Mouse (Mus musculus): ENCODE measurements around the gene Gng8. TPM values are rescaled to one million over a fixed set of nuclear protein-coding genes. Genes with fewer than 3 reads are reported as not detected.
A peak's percentile ranks its signal among the peaks of the same experiment; 100 is the strongest.

The Gng8 gene
- polyA plus RNA-seq, 1 experiment from 2014 or later = 16.0 TPM

DNA sequence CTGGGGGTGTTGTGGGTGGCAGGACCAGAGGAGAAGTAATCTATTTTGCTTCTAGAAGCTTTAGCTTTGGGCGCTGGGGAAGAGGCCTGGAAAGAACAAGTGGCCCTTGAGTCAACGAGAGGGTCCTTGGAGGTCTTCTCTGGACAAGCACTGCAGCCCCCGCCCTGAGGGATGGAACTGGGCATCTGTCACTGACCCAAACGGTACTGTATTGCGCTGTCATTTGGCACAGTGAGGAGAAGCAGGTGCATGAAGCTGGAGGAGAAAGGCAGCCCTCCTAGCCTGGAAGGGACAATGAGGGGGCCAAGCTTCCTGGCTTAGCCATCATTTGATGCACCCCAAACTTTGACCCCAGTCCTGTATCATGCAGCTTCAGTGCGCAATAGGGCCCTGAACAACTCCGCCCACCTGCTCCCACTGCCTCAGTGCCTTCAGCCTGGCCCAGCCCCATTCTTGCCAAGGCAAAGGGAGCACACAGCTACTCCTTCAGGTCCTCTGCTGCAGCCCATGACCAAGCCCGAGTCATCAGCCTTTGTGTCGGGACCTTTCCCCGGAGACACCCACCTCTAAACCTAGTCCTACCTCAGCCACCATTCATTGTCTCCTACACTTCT is 30.9 kb downstream of the Gng8 start:
- Histone ChIP-seq H3K4me1 (ENCODE audit: control insufficient read depth, insufficient read depth, low read length) (peaks cover 20% of the 10 kb centered on the region), H3K27me3 (ENCODE audit: control insufficient read depth, insufficient read depth, low read length) (no peaks in the 10 kb centered on the region), H3K9me3 (replicated peaks; ENCODE audit: control insufficient read depth, low read length) (no peaks in the 10 kb centered on the region), H3K27ac (replicated peaks; ENCODE audit: low read depth, low read length) (no peak overlapping the region; the same call in 1 of the 2 replicates), H3K4me3 (ENCODE audit: low read depth, low read length) (peak overlapping the region; percentile 68), H3K36me3 (replicated peaks; ENCODE audit: control insufficient read depth, insufficient read depth, low read depth, low read length) (peaks cover 2% of the 10 kb centered on the region; the same call in 1 of the 2 replicates), H3K4me2 (ENCODE audit: low read depth, low read length) (peak overlapping the region; percentile 79), H3K9ac (replicated peaks; ENCODE audit: low read length) (peak overlapping the region; percentile 86)
- DNase-seq (ENCODE audit: low spot score) = no peak
- 53% methylated on average over 10 of the region's 10 CpGs for WGBS
- no peak for ATAC-seq (replicated peaks; ENCODE audit: insufficient number of reproducible peaks, low FRiP score, low TSS enrichment, low read depth)

DNA sequence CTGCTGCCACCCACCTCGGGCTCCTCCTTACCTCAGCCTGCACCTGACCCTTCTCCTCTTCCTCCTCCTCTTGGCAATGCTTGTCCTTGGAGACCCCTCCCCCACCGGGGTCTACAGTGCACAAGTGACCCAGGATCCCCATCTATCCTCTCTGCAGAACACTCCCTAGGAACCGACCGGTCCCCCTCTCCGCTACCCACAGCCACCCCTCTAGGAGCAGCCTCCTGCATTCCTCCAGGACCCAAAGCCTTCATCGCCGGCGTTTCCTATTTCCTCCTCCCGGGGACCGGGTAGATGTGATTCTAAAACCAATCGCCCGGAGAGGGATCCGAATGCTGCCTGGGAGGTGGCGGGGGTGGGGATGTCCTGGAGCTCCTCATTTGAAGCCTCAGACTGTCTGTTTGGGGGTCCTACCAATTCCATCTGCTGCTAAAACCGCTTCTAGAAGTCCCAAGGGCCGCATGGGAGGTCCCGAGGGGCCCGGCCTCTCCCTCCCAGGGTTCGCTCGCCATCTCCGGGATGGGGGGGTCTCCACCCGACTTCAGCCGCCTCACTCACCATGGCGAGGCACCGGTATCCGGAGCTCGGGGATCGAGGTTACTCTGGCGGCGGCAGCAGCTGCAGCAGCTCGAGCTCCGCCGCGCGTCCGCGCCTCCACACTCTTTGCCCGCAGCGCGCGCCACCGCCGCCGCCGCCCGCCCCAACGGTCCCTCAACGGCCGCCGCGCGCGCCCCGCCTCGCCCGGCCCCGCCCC is 31.9 kb downstream of the Gng8 start:
- ATAC-seq (replicated peaks; ENCODE audit: insufficient number of reproducible peaks, low FRiP score, low TSS enrichment, low read depth) (peak; percentile 8; the same call in 1 of the 2 replicates), DNase-seq (ENCODE audit: low spot score) (peak; percentile 32)
- Histone ChIP-seq H3K4me2 (ENCODE audit: low read depth, low read length) (peak overlapping the region; percentile 79), H3K27ac (replicated peaks; ENCODE audit: low read depth, low read length) (peak overlapping the region; percentile 87), H3K4me1 (ENCODE audit: control insufficient read depth, insufficient read depth, low read length) (peaks cover 20% of the 10 kb centered on the region), H3K9ac (replicated peaks; ENCODE audit: low read length) (peak overlapping the region; percentile 86), H3K27me3 (ENCODE audit: control insufficient read depth, insufficient read depth, low read length) (no peaks in the 10 kb centered on the region), H3K36me3 (replicated peaks; ENCODE audit: control insufficient read depth, insufficient read depth, low read depth, low read length) (peaks cover under 1% of the 10 kb centered on the region; the same call in 1 of the 2 replicates), H3K4me3 (ENCODE audit: low read depth, low read length) (peak overlapping the region; percentile 68), H3K9me3 (replicated peaks; ENCODE audit: control insufficient read depth, low read length) (no peaks in the 10 kb centered on the region)
- WGBS = under 1% methylated on average over 48 of the region's 57 CpGs

DNA sequence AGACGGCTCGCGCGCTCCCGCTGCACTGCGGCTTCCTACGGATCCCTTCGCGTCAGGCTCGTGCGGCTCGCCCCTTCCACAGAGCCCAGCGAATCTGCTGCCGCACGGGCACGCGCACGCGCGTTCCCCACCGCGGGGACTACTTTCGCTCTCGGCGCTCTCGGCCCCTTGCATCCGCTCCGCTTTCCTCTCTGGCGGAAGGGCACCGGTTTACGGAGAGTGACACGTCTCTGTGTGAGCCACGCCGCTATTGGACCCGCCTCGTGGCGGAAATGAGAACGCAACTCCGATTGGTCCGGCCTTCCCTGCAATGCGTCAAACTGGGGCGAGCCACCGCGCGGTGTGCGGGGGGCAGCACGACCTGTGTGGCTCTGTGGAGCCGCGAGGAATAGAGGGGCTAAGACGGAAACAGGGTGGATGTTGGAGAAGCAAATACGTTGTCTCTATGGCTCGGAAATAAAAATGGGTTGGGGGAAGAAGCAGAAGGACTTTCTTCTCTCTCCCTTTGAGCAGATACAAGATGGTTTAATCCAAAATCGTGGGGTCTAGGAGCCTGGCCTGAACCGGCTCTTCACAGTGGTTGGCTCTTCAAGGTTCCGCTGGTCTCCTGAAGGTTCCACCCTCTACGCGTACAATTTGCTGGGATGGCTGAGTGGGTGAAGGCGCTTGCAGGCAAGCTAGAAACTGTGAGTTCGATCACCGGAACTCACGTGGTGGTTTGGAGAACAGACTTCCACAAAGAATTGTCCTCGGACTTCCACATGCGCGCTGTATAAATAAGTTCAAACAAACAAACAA is 32.6 kb downstream of the Gng8 start, which contains the start of gene Calm3:
Calm3 (minus strand) TSS at position 78 of the 798 bp plus-strand sequence.
- Histone ChIP-seq H3K27me3 (ENCODE audit: control insufficient read depth, insufficient read depth, low read length) (no peaks in the 10 kb centered on the region), H3K4me2 (ENCODE audit: low read depth, low read length) (peak within 1 kb of the TSS; percentile 79), H3K4me3 (ENCODE audit: low read depth, low read length) (peak within 1 kb of the TSS; percentile 68), H3K36me3 (replicated peaks; ENCODE audit: control insufficient read depth, insufficient read depth, low read depth, low read length) (no peaks in the 10 kb centered on the region), H3K4me1 (ENCODE audit: control insufficient read depth, insufficient read depth, low read length) (peaks cover 20% of the 10 kb centered on the region), H3K9ac (replicated peaks; ENCODE audit: low read length) (peak within 1 kb of the TSS; percentile 86), H3K9me3 (replicated peaks; ENCODE audit: control insufficient read depth, low read length) (no peaks in the 10 kb centered on the region), H3K27ac (replicated peaks; ENCODE audit: low read depth, low read length) (peak within 1 kb of the TSS; percentile 87)
- peak; percentile 91 for ATAC-seq (replicated peaks; ENCODE audit: insufficient number of reproducible peaks, low FRiP score, low TSS enrichment, low read depth)
- peak; percentile 100 for DNase-seq (ENCODE audit: low spot score)
- WGBS = 1% methylated on average over 61 of the region's 64 CpGs

DNA sequence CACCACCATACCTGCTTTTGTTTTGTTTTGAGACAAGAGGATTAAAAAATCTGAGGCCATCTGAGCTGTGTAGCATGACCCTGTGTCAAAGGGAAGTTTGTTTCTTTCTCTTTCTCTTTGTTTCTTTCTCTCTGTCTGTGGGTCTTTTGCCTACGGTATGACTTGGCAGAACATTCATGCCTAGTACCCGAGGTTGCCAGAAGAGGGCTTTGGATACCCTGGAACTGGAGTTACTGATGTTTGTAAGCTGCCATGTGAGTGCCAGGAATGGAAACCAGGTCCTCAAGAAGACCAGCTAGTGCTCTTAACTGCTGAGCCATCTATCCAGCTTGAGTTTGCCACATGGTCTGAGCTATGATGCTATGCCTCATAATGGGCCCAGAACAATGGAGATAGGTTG is 36.8 kb downstream of the Gng8 start:
- no peak for DNase-seq (ENCODE audit: low spot score)
- WGBS = 52% methylated on average over 2 of the region's 2 CpGs
- Histone ChIP-seq H3K4me1 (ENCODE audit: control insufficient read depth, insufficient read depth, low read length) (no peaks in the 10 kb centered on the region), H3K4me2 (ENCODE audit: low read depth, low read length) (no peak overlapping the region), H3K27ac (replicated peaks; ENCODE audit: low read depth, low read length) (no peak overlapping the region), H3K9ac (replicated peaks; ENCODE audit: low read length) (no peak overlapping the region), H3K9me3 (replicated peaks; ENCODE audit: control insufficient read depth, low read length) (no peaks in the 10 kb centered on the region), H3K36me3 (replicated peaks; ENCODE audit: control insufficient read depth, insufficient read depth, low read depth, low read length) (no peaks in the 10 kb centered on the region), H3K27me3 (ENCODE audit: control insufficient read depth, insufficient read depth, low read length) (no peaks in the 10 kb centered on the region), H3K4me3 (ENCODE audit: low read depth, low read length) (no peak overlapping the region)
- ATAC-seq (replicated peaks; ENCODE audit: insufficient number of reproducible peaks, low FRiP score, low TSS enrichment, low read depth) = no peak

DNA sequence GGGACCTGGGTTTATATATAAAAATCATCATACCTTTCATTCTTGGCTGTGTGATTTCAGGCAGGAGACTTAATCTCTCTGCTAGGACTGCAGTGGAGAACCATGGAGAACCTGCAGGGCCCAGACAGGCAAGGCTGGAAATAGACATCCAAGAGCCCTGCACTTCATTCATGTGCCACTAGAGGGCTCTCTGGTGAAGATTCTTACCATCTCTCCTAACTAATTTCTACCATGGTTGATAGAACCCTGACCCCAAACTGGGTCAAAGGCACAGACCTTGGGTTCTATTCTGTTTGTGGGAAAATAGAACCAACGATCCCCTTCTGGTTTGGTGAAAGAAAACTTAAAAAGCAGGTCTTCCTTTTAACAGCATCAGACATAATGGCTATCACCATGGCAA is 39.3 kb downstream of the Gng8 start:
- H3K36me3 ChIP-seq (replicated peaks; ENCODE audit: control insufficient read depth, insufficient read depth, low read depth, low read length) = no peaks in the 10 kb centered on the region
- ATAC-seq (replicated peaks; ENCODE audit: insufficient number of reproducible peaks, low FRiP score, low TSS enrichment, low read depth) (no peak), DNase-seq (ENCODE audit: low spot score) (peak; percentile 83)
- H3K4me1 ChIP-seq (ENCODE audit: control insufficient read depth, insufficient read depth, low read length) = no peaks in the 10 kb centered on the region
- 8% methylated on average over 1 of the region's 1 CpGs for WGBS
- H3K9me3 ChIP-seq (replicated peaks; ENCODE audit: control insufficient read depth, low read length) = no peaks in the 10 kb centered on the region
- no peaks in the 10 kb centered on the region for H3K27me3 ChIP-seq (ENCODE audit: control insufficient read depth, insufficient read depth, low read length)
- H3K9ac ChIP-seq (replicated peaks; ENCODE audit: low read length) = no peak overlapping the region
- no peak overlapping the region for H3K4me3 ChIP-seq (ENCODE audit: low read depth, low read length)
- H3K4me2 ChIP-seq (ENCODE audit: low read depth, low read length) = no peak overlapping the region
- H3K27ac ChIP-seq (replicated peaks; ENCODE audit: low read depth, low read length) = no peak overlapping the region

DNA sequence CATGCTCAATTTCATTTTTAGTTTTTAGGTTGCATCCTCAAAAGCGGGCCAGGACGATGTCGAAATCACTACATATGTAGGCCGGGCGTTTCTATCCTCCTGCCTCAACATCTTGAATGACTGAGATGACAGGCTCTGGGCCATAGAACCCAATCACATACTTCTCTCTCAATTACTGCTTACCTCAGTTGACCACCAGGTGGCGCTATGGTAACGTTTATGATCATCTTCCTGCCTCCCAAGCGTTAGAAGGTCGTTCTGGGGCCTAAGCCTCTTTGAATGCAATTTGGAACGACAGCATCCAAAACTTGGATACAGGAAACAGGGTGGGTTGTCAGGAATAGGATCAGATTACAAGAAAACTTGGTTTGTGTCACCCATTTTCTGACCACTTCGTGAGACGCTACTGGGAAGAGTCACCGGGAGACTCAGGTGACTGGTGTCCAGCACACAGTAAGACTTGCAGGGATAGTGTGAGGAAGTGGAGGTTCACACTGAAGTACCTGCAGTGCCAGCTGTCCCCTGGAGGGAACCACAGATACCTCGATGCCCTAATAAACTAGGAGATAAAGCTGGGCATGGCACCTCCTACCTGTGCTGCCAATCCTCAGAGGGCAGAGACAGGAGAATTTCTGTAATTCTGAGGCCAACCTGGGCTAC is 40.5 kb downstream of the Gng8 start:
- 18% methylated on average over 14 of the region's 14 CpGs for WGBS

DNA sequence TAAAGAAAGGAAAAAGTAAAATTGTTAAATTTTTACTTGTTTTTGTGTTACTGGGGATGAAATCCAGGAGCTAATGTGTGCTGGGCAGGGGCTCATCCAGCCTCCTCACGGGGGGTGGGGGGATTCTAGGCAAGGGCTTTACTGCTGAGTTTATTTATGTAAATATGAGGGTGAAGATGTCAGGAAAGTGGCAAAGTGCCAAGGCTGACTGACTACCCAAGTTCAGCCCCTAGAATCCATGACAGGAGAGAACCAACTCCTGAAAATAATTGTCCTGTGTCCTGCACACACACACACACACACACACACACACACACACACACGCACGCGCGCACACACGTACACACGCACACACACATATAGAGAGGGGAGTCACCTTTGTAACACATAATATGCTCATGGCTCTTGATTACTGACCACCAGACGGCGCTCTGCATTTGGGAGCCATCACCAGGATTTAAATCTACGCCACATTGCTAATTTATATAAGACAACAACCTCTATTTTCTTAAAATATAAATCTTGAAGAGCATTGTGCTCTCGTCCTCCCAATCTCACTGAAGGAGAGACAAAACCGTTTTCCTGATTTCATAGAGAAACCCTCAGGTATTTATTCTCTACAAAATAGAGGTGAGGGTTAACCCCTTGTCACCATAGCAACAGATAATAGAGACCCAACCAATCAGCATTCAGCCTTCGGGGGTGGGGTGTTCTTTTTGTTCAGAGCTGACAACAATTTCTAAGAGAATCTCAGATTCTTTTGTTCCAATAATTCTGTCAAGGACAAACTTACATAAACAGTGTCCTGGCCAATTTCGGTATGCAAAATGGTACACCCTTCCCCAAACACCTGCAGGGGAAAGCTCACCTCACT is 41.4 kb downstream of the Gng8 start:
- H3K36me3 ChIP-seq (replicated peaks; ENCODE audit: control insufficient read depth, insufficient read depth, low read depth, low read length) = no peaks in the 10 kb centered on the region
- no peaks in the 10 kb centered on the region for H3K27me3 ChIP-seq (ENCODE audit: control insufficient read depth, insufficient read depth, low read length)
- ATAC-seq (replicated peaks; ENCODE audit: insufficient number of reproducible peaks, low FRiP score, low TSS enrichment, low read depth) (no peak), DNase-seq (ENCODE audit: low spot score) (peak; percentile 72)
- H3K4me1 ChIP-seq (ENCODE audit: control insufficient read depth, insufficient read depth, low read length) = no peaks in the 10 kb centered on the region
- no peak overlapping the region for H3K9ac ChIP-seq (replicated peaks; ENCODE audit: low read length)
- no peaks in the 10 kb centered on the region for H3K9me3 ChIP-seq (replicated peaks; ENCODE audit: control insufficient read depth, low read length)
- no peak overlapping the region for H3K4me3 ChIP-seq (ENCODE audit: low read depth, low read length)
- no peak overlapping the region for H3K4me2 ChIP-seq (ENCODE audit: low read depth, low read length)
- no peak overlapping the region for H3K27ac ChIP-seq (replicated peaks; ENCODE audit: low read depth, low read length)
- 40% methylated on average over 14 of the region's 14 CpGs for WGBS

More for the DNA sequence above, 40.5 kb downstream of the Gng8 start:
- Histone ChIP-seq H3K27me3 (ENCODE audit: control insufficient read depth, insufficient read depth, low read length) (no peaks in the 10 kb centered on the region), H3K4me2 (ENCODE audit: low read depth, low read length) (no peak overlapping the region), H3K9ac (replicated peaks; ENCODE audit: low read length) (no peak overlapping the region), H3K9me3 (replicated peaks; ENCODE audit: control insufficient read depth, low read length) (no peaks in the 10 kb centered on the region), H3K27ac (replicated peaks; ENCODE audit: low read depth, low read length) (no peak overlapping the region), H3K4me1 (ENCODE audit: control insufficient read depth, insufficient read depth, low read length) (no peaks in the 10 kb centered on the region), H3K36me3 (replicated peaks; ENCODE audit: control insufficient read depth, insufficient read depth, low read depth, low read length) (no peaks in the 10 kb centered on the region), H3K4me3 (ENCODE audit: low read depth, low read length) (no peak overlapping the region)
- DNase-seq (ENCODE audit: low spot score) (peak; percentile 93), ATAC-seq (replicated peaks; ENCODE audit: insufficient number of reproducible peaks, low FRiP score, low TSS enrichment, low read depth) (peak; percentile 46)
